Mouse (Mus musculus) stomach, postnatal 0 days (tissue): ENCODE measurements around the gene Raet1d. TPM values are rescaled to one million over a fixed set of nuclear protein-coding genes. Genes with fewer than 3 reads are reported as not detected.
"Not testable (repeated sequence)": the region's sequence is repeated elsewhere in the genome, so short reads cannot be mapped to it uniquely, and the experiment has no call there.

ENCODE experiments used
- ATAC-seq: fragments of 200-750 bp; cut with Nextera tagmentation; 2 replicates; pipeline ENCODE4 v1.8.0; 2017; ENCODE audit not compliant: low FRiP score, low TSS enrichment
- DNase-seq: peaks from one replicate; pipeline ENCODE4 v3.0.0-alpha.2; 2016; ENCODE audit warnings: low spot score
- H3K27ac ChIP-seq: fragments of 300-500 bp; sonication (generic); replicated peaks from 2 replicates; pipeline ENCODE4 v1.5.1; 2014; ENCODE audit warnings: mild to moderate bottlenecking, control low read depth
- H3K27me3 ChIP-seq: fragments of 300-500 bp; sonication (generic); 2 replicates; pipeline ENCODE4 v1.6.1; 2014; ENCODE audit warnings: low read length; ENCODE audit not compliant: control insufficient read depth, insufficient read depth
- H3K36me3 ChIP-seq: fragments of 300-500 bp; sonication (generic); 2 replicates; pipeline ENCODE4 v1.6.1; 2014; ENCODE audit warnings: low read length, mixed read lengths; ENCODE audit not compliant: control insufficient read depth, insufficient read depth
- H3K4me1 ChIP-seq: fragments of 300-500 bp; sonication (generic); replicated peaks from 2 replicates; pipeline ENCODE4 v1.6.1; 2014; ENCODE audit warnings: antibody characterized with exemption; ENCODE audit not compliant: control insufficient read depth, insufficient read depth
- H3K4me2 ChIP-seq: fragments of 300-500 bp; sonication (generic); replicated peaks from 2 replicates; pipeline ENCODE4 v1.6.1; 2014; ENCODE audit warnings: low read depth, mild to moderate bottlenecking, control low read depth, moderate library complexity
- H3K4me3 ChIP-seq: fragments of 300-500 bp; sonication (generic); 2 replicates; pipeline ENCODE4 v1.5.1; 2014; ENCODE audit warnings: low read depth, low read length, control low read depth
- H3K9ac ChIP-seq: fragments of 300-500 bp; sonication (generic); 2 replicates; pipeline ENCODE4 v1.6.1; 2014; ENCODE audit warnings: mild to moderate bottlenecking, low read length, control low read depth, mixed read lengths
- H3K9me3 ChIP-seq: fragments of 300-500 bp; sonication (generic); 2 replicates; pipeline ENCODE4 v1.6.1; 2016; ENCODE audit warnings: low read length; ENCODE audit not compliant: control insufficient read depth
- CTCF ChIP-seq: IDR thresholded peaks from 2 replicates; pipeline ENCODE4 v1.5.1; 2016; ENCODE audit warnings: antibody characterized with exemption, low read depth, mild to moderate bottlenecking, moderate library complexity
- WGBS: fragments of 180-500 bp; shearing (Covaris S2); extraction: QIAGEN DNeasy Blood & Tissue Kit; methylation state at CpG from one replicate; pipeline ENCODE4 v1.1.7; 2014; 5-methylcytosine and 5-hydroxymethylcytosine counted together
- polyA plus RNA-seq: library from polyadenylated mRNA; unstranded; fragments of >200 nt; fragmentation: Nextera tagmentation; extraction: Ambion mirVana; gene quantifications from 2 replicates; pipeline ENCODE4 v1.2.1, GENCODE M21; 2015

The Raet1d gene
- polyA plus RNA-seq, 1 experiment from 2014 or later: 1.5 TPM

DNA sequence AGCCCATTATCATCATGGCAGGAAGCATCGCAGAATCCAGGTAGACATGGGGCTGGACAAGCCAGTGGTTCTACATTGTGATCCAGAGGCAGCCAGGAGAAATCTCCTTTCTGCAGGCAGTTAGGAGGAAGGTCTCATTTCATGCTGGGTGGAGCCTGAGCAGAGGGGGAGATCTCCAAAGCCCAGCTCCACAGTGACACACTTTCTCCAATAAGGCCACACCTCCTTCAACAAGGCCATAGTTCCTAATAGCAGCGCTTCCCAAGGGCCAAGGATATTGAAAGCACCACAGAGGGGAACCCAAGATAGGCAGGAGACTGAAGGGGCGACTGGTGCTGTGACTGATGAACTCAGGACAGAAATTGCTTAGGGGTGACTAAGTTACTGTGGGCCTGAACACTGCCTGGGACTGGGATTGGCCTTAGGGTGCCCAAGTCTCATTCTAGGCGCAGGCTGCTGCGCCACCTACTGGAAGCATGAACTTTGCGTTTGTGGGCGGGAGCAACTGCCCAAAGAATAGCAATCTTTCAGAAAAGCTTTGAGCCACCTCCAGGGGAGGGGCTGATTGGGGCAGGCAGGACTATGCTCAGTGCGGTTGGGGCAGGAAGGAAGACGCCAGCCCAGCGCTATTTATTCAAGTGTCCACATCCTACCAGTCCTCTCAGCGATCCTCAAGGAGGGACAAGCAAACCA is 42.0 kb downstream of the Raet1d start:
- H3K4me3 ChIP-seq, H3K27me3 ChIP-seq, H3K4me1 ChIP-seq, H3K9me3 ChIP-seq, H3K27ac ChIP-seq, H3K4me2 ChIP-seq, H3K9ac ChIP-seq, H3K36me3 ChIP-seq: not testable (repeated sequence)
- WGBS: 4% methylated on average over 9 of the region's 11 CpGs
- peak; percentile 76 for TF ChIP-seq CTCF
- ATAC-seq (peak; percentile 85), DNase-seq (peak; percentile 69)

DNA sequence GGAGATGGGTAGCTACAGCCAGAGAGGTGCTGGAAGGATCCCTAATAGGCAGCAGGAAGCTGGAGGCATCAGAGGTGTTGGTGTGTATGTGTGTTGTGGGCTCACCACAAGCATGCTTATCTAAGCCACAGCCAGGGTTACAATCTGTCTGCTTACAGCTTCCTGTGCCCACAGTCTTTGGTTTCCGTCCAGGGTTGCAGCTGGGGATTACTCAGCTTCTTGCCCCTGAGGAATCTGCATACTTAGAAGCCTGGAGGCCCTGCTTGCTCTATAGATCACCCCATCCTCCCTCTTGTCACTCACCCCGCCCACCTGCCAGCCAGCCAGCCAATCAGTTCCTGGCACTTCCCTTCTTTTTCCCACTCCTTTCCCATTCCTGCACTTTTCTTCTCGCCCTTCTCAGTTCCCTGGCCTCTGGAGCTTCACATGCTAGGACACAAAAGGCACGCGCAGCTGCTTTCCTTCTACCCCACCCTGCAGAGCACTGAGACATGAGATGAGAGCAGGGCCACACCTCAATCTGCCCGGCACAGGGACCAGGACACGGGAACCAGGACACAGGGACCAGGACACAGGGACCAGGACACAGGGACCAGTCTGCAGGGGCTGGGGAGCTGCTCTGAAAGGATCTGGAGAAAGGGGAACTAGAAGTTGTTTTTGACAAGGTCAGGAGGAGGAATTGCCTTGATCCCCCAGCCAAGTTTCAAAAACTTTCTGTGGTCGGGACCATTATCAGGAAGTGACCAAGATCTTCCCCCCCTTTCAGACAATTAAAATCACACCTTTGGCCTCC is 53.5 kb downstream of the Raet1d start:
- not testable (repeated sequence) for H3K36me3 ChIP-seq, H3K4me2 ChIP-seq, H3K4me1 ChIP-seq, H3K9me3 ChIP-seq, ATAC-seq, DNase-seq, H3K27ac ChIP-seq, H3K4me3 ChIP-seq, H3K9ac ChIP-seq, H3K27me3 ChIP-seq
- WGBS: 20% methylated on average over 1 of the region's 8 CpGs

Other genes with a start within 250 kb of the Raet1d start
- gene E030030I06Rik, start 211.3 kb upstream of the Raet1d start, polyA plus RNA-seq: 12.9 and 16.2 TPM in 2 replicates
- 5.3 and 6.0 TPM in 2 replicates for gene Raet1e, start 202.0 kb upstream of the Raet1d start, polyA plus RNA-seq
- 0.36 and 0.51 TPM in 2 replicates for gene H60b, start 202.0 kb upstream of the Raet1d start, polyA plus RNA-seq